Mouse (Mus musculus) E14TG2a.4 (cell line): ENCODE measurements around the gene Tpbg.

Experiments used
- H3K27me3 ChIP-seq: 2 replicates; pipeline ENCODE4 v1.6.1; 2014; ENCODE audit warnings: low read length, control low read depth; ENCODE audit not compliant: insufficient read depth
- H3K36me3 ChIP-seq: 2 replicates; pipeline ENCODE4 v1.6.1; 2014; ENCODE audit warnings: low read length, control low read depth; ENCODE audit not compliant: insufficient read depth
- H3K4me1 ChIP-seq: replicated peaks from 2 replicates; pipeline ENCODE4 v1.6.1; 2014; ENCODE audit warnings: low read depth, low read length, control low read depth
- H3K4me3 ChIP-seq: replicated peaks from 2 replicates; pipeline ENCODE4 v1.5.1; 2014; ENCODE audit warnings: mild to moderate bottlenecking, low read length
- H3K9me3 ChIP-seq: 2 replicates; pipeline ENCODE4 v1.6.1; 2014; ENCODE audit warnings: low read length, control low read depth
- CTCF ChIP-seq: conservative IDR thresholded peaks from 2 replicates; pipeline ENCODE4 v1.5.1; 2014; ENCODE audit warnings: low read length
- NANOG ChIP-seq: IDR thresholded peaks from 2 replicates; pipeline ENCODE4 v1.6.1; 2014; ENCODE audit warnings: borderline replicate concordance, low read length, mixed read lengths
- POU5F1 ChIP-seq: IDR thresholded peaks from 2 replicates; pipeline ENCODE4 v1.6.1; 2014; ENCODE audit warnings: low read length, borderline replicate concordance

The Tpbg gene

GRCm38 (mm10) chr9:85862562-85862961 is 20.4 kb downstream of the Tpbg start:
- Histone ChIP-seq H3K9me3 (peaks cover 10% of the 10 kb centered on the region), H3K27me3 (no peaks in the 10 kb centered on the region), H3K36me3 (no peaks in the 10 kb centered on the region), H3K4me3 (no peak overlapping the region), H3K4me1 (no peaks in the 10 kb centered on the region)
- TF ChIP-seq POU5F1 (no peak), CTCF (no peak), NANOG (no peak)

GRCm38 (mm10) chr9:85872908-85873307 is 30.7 kb downstream of the Tpbg start:
- H3K4me3 ChIP-seq: no peak overlapping the region
- H3K36me3 ChIP-seq: no peaks in the 10 kb centered on the region
- no peaks in the 10 kb centered on the region for H3K9me3 ChIP-seq
- H3K4me1 ChIP-seq: no peaks in the 10 kb centered on the region
- H3K27me3 ChIP-seq: no peaks in the 10 kb centered on the region
- no peak for TF ChIP-seq POU5F1
- TF ChIP-seq CTCF: no peak
- TF ChIP-seq NANOG: no peak

GRCm38 (mm10) chr9:85893681-85894080 is 51.5 kb downstream of the Tpbg start:
- Histone ChIP-seq H3K4me1 (no peaks in the 10 kb centered on the region), H3K36me3 (no peaks in the 10 kb centered on the region), H3K4me3 (no peak overlapping the region), H3K27me3 (no peaks in the 10 kb centered on the region), H3K9me3 (peaks cover 4% of the 10 kb centered on the region)
- no peak for TF ChIP-seq NANOG
